Mouse (Mus musculus): ENCODE data around the gene Olfr487. TPM values are rescaled to one million over a fixed set of nuclear protein-coding genes. Genes with fewer than 3 reads are reported as not detected.
"Not testable (repeated sequence)": the region's sequence is repeated elsewhere in the genome, so short reads cannot be mapped to it uniquely, and the experiment has no call there.

The Olfr487 gene
- not detected in 2 replicates for polyA plus RNA-seq (2015; fragmentation: Nextera tagmentation; extraction: Ambion mirVana)

- not testable (repeated sequence) for H3K9me3 ChIP-seq (ENCODE audit: control insufficient read depth, low read length); H3K9ac ChIP-seq (replicated peaks; ENCODE audit: low read depth, low read length); H3K4me1 ChIP-seq (replicated peaks; ENCODE audit: control insufficient read depth, insufficient read depth, low read length); H3K4me2 ChIP-seq (ENCODE audit: low read length); H3K27ac ChIP-seq (ENCODE audit: low read length); H3K4me3 ChIP-seq (replicated peaks; ENCODE audit: low read length); H3K36me3 ChIP-seq (ENCODE audit: control insufficient read depth, insufficient read depth); H3K27me3 ChIP-seq (replicated peaks; ENCODE audit: control insufficient read depth, insufficient read depth, low read length); ATAC-seq
These were observed at the start of gene Olfr487 for GRCm38 (mm10) chr7:108214536-108214935. Gene Olfr487, minus strand, starts transcription at chr7:108214636.

GRCm38 (mm10) chr7:108258247-108258646, 43.8 kb upstream of the Olfr487 start, which contains the start of gene Olfr488:
Gene Olfr488, minus strand, starts transcription at chr7:108258347.
- H3K4me3 ChIP-seq (replicated peaks; ENCODE audit: low read length) = no peak within 1 kb of the TSS
- no peak for ATAC-seq

GRCm38 (mm10) chr7:108233551-108233950, 19.1 kb upstream of the Olfr487 start:
- no peaks in the 10 kb centered on the region for H3K9me3 ChIP-seq (ENCODE audit: control insufficient read depth, low read length)
- H3K4me2 ChIP-seq (ENCODE audit: low read length) = no peak overlapping the region
- H3K36me3 ChIP-seq (ENCODE audit: control insufficient read depth, insufficient read depth) = no peaks in the 10 kb centered on the region
- no peaks in the 10 kb centered on the region for H3K4me1 ChIP-seq (replicated peaks; ENCODE audit: control insufficient read depth, insufficient read depth, low read length)
- no peak overlapping the region for H3K27ac ChIP-seq (ENCODE audit: low read length)
- WGBS = 75% methylated on average over 3 of the region's 3 CpGs
- ATAC-seq = no peak
- no peaks in the 10 kb centered on the region for H3K27me3 ChIP-seq (replicated peaks; ENCODE audit: control insufficient read depth, insufficient read depth, low read length)
- no peak overlapping the region for H3K4me3 ChIP-seq (replicated peaks; ENCODE audit: low read length)
- H3K9ac ChIP-seq (replicated peaks; ENCODE audit: low read depth, low read length) = no peak overlapping the region

More at GRCm38 (mm10) chr7:108258247-108258646, 43.8 kb upstream of the Olfr487 start, which contains the start of gene Olfr488:
- Histone ChIP-seq H3K27ac (ENCODE audit: low read length) (no peak within 1 kb of the TSS), H3K4me2 (ENCODE audit: low read length) (no peak within 1 kb of the TSS), H3K9me3 (ENCODE audit: control insufficient read depth, low read length) (no peaks in the 10 kb centered on the region), H3K9ac (replicated peaks; ENCODE audit: low read depth, low read length) (no peak within 1 kb of the TSS), H3K27me3 (replicated peaks; ENCODE audit: control insufficient read depth, insufficient read depth, low read length) (no peaks in the 10 kb centered on the region), H3K4me1 (replicated peaks; ENCODE audit: control insufficient read depth, insufficient read depth, low read length) (no peaks in the 10 kb centered on the region), H3K36me3 (ENCODE audit: control insufficient read depth, insufficient read depth) (no peaks in the 10 kb centered on the region)

- Histone ChIP-seq H3K4me3 (replicated peaks; ENCODE audit: low read length) (no peak overlapping the region), H3K27ac (ENCODE audit: low read length) (no peak overlapping the region), H3K27me3 (replicated peaks; ENCODE audit: control insufficient read depth, insufficient read depth, low read length) (no peaks in the 10 kb centered on the region), H3K9me3 (ENCODE audit: control insufficient read depth, low read length) (no peaks in the 10 kb centered on the region), H3K4me2 (ENCODE audit: low read length) (no peak overlapping the region), H3K4me1 (replicated peaks; ENCODE audit: control insufficient read depth, insufficient read depth, low read length) (no peaks in the 10 kb centered on the region), H3K9ac (replicated peaks; ENCODE audit: low read depth, low read length) (no peak overlapping the region), H3K36me3 (ENCODE audit: control insufficient read depth, insufficient read depth) (no peaks in the 10 kb centered on the region)
- 54% methylated on average over 6 of the region's 6 CpGs for WGBS
- ATAC-seq = no peak
These were observed 17.5 kb downstream of the Olfr487 start for GRCm38 (mm10) chr7:108196938-108197337.

- ATAC-seq; H3K9me3 ChIP-seq (ENCODE audit: control insufficient read depth, low read length): not testable (repeated sequence)
These were observed 18.1 kb downstream of the Olfr487 start for GRCm38 (mm10) chr7:108196337-108196736.

GRCm38 (mm10) chr7:108192714-108193113, 21.7 kb downstream of the Olfr487 start:
- H3K27me3 ChIP-seq (replicated peaks; ENCODE audit: control insufficient read depth, insufficient read depth, low read length); H3K4me3 ChIP-seq (replicated peaks; ENCODE audit: low read length); H3K4me1 ChIP-seq (replicated peaks; ENCODE audit: control insufficient read depth, insufficient read depth, low read length); H3K27ac ChIP-seq (ENCODE audit: low read length); H3K9me3 ChIP-seq (ENCODE audit: control insufficient read depth, low read length); ATAC-seq; H3K4me2 ChIP-seq (ENCODE audit: low read length); H3K36me3 ChIP-seq (ENCODE audit: control insufficient read depth, insufficient read depth); H3K9ac ChIP-seq (replicated peaks; ENCODE audit: low read depth, low read length): not testable (repeated sequence)
- WGBS = 26% methylated on average over 1 of the region's 1 CpGs

More at GRCm38 (mm10) chr7:108196337-108196736, 18.1 kb downstream of the Olfr487 start:
- H3K9ac ChIP-seq (replicated peaks; ENCODE audit: low read depth, low read length); H3K4me1 ChIP-seq (replicated peaks; ENCODE audit: control insufficient read depth, insufficient read depth, low read length); H3K27ac ChIP-seq (ENCODE audit: low read length); H3K27me3 ChIP-seq (replicated peaks; ENCODE audit: control insufficient read depth, insufficient read depth, low read length); H3K4me2 ChIP-seq (ENCODE audit: low read length); H3K36me3 ChIP-seq (ENCODE audit: control insufficient read depth, insufficient read depth); H3K4me3 ChIP-seq (replicated peaks; ENCODE audit: low read length): not testable (repeated sequence)
- 58% methylated on average over 3 of the region's 3 CpGs for WGBS

GRCm38 (mm10) chr7:108191196-108191595, 23.2 kb downstream of the Olfr487 start:
- 41% methylated on average over 2 of the region's 2 CpGs for WGBS
- not testable (repeated sequence) for H3K36me3 ChIP-seq (ENCODE audit: control insufficient read depth, insufficient read depth); H3K4me3 ChIP-seq (replicated peaks; ENCODE audit: low read length); H3K27ac ChIP-seq (ENCODE audit: low read length); H3K27me3 ChIP-seq (replicated peaks; ENCODE audit: control insufficient read depth, insufficient read depth, low read length); H3K4me1 ChIP-seq (replicated peaks; ENCODE audit: control insufficient read depth, insufficient read depth, low read length); ATAC-seq; H3K9me3 ChIP-seq (ENCODE audit: control insufficient read depth, low read length); H3K9ac ChIP-seq (replicated peaks; ENCODE audit: low read depth, low read length); H3K4me2 ChIP-seq (ENCODE audit: low read length)

GRCm38 (mm10) chr7:108185237-108185636, 29.2 kb downstream of the Olfr487 start:
- H3K9ac ChIP-seq (replicated peaks; ENCODE audit: low read depth, low read length); H3K4me2 ChIP-seq (ENCODE audit: low read length); H3K27me3 ChIP-seq (replicated peaks; ENCODE audit: control insufficient read depth, insufficient read depth, low read length); H3K4me1 ChIP-seq (replicated peaks; ENCODE audit: control insufficient read depth, insufficient read depth, low read length); H3K27ac ChIP-seq (ENCODE audit: low read length); H3K4me3 ChIP-seq (replicated peaks; ENCODE audit: low read length); H3K36me3 ChIP-seq (ENCODE audit: control insufficient read depth, insufficient read depth); ATAC-seq; H3K9me3 ChIP-seq (ENCODE audit: control insufficient read depth, low read length): not testable (repeated sequence)
- 93% methylated on average over 2 of the region's 2 CpGs for WGBS

GRCm38 (mm10) chr7:108184401-108184800, 30.0 kb downstream of the Olfr487 start:
- not testable (repeated sequence) for H3K9me3 ChIP-seq (ENCODE audit: control insufficient read depth, low read length); H3K27ac ChIP-seq (ENCODE audit: low read length); H3K4me2 ChIP-seq (ENCODE audit: low read length); ATAC-seq; H3K9ac ChIP-seq (replicated peaks; ENCODE audit: low read depth, low read length); H3K36me3 ChIP-seq (ENCODE audit: control insufficient read depth, insufficient read depth); H3K4me1 ChIP-seq (replicated peaks; ENCODE audit: control insufficient read depth, insufficient read depth, low read length); H3K27me3 ChIP-seq (replicated peaks; ENCODE audit: control insufficient read depth, insufficient read depth, low read length); H3K4me3 ChIP-seq (replicated peaks; ENCODE audit: low read length)
- 76% methylated on average over 3 of the region's 3 CpGs for WGBS

GRCm38 (mm10) chr7:108172642-108173041, 41.8 kb downstream of the Olfr487 start, which contains the start of gene Olfr486:
Gene Olfr486, minus strand, starts transcription at chr7:108172742.
- 100% methylated on average over 1 of the region's 1 CpGs for WGBS
- not testable (repeated sequence) for H3K27me3 ChIP-seq (replicated peaks; ENCODE audit: control insufficient read depth, insufficient read depth, low read length); H3K4me1 ChIP-seq (replicated peaks; ENCODE audit: control insufficient read depth, insufficient read depth, low read length); H3K9me3 ChIP-seq (ENCODE audit: control insufficient read depth, low read length); H3K36me3 ChIP-seq (ENCODE audit: control insufficient read depth, insufficient read depth); ATAC-seq; H3K9ac ChIP-seq (replicated peaks; ENCODE audit: low read depth, low read length); H3K4me3 ChIP-seq (replicated peaks; ENCODE audit: low read length); H3K4me2 ChIP-seq (ENCODE audit: low read length); H3K27ac ChIP-seq (ENCODE audit: low read length)
